Comparison of ENCODE assay signal across 8 mouse cellular contexts in the genomic region with DNA sequence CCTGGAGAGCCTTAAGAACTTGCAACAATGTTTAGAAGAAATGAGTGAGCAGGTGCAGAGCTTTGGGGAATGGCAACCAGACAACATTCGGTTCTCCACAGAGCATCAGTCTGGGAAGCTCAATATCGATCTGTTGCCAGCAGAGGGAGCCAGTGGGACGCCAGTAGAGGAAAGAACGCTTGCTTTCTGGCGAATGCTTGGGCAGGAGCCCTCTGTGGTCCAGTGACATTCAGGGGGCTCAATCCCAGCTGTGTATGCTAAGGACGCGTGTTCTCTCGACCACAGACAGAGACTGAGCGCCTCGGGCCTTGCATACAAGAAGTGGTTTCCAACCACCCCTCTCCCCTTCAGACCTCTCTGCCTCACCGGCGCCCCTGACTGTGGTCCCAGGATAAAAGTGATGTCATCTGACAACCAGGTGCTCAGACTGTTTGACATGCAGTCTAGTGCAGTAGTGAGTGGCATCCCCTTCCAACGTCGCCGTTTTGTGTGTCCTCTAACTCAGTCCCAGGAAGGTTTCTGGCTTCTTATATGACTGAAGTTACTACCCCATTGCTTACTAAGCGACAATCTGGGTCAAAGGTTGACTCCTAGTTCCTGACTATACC. TPM values are rescaled to one million over a fixed set of nuclear protein-coding genes. Genes with fewer than 3 reads are reported as not detected.
DNase-seq lines count a peak whose midpoint lies in the region; ATAC-seq and TF ChIP-seq lines count a peak whose summit lies in the region.

No protein-coding gene starts in this region.

- H3K9me3 ChIP-seq in liver, embryonic 12.5 days (replicated peaks) = no peaks in the 10 kb centered on the region
- H3K9me3 ChIP-seq in midbrain, embryonic 14.5 days (ENCODE audit: control insufficient read depth, low read length) = no peaks in the 10 kb centered on the region

- H3K4me2 ChIP-seq in liver, embryonic 12.5 days = no peak overlapping the region
- peak overlapping the region; percentile 42 for H3K4me2 ChIP-seq in midbrain, embryonic 14.5 days (ENCODE audit: low read length)

- peak; percentile 72 for DNase-seq in liver
- peak; percentile 90 for DNase-seq in embryo, embryonic 10 days (ENCODE audit: low spot score)
- peak; percentile 74 for DNase-seq in gastrocnemius, postnatal 14 days
- DNase-seq in induced T-regulatory cell, adult 2 months (ENCODE audit: low read depth) = peak; percentile 87
- peak; percentile 69 to 70 for DNase-seq in left cerebral cortex, adult 8-10 months (ENCODE audit: low spot score in 2 of 2)
- peak; percentile 95 for DNase-seq in midbrain, embryonic 14.5 days
- DNase-seq in spleen, adult 2 months (ENCODE audit: low read depth in 1 of 2, low spot score in 2 of 2) = peak; percentile 30 to 63

- no peak for ATAC-seq in liver, embryonic 12.5 days
- ATAC-seq in midbrain, embryonic 14.5 days (ENCODE audit: low FRiP score, low TSS enrichment) = no peak; the same call in 1 of the 2 replicates

- WGBS in liver, embryonic 12.5 days (ENCODE audit: insufficient replicate concordance) = 20% methylated on average over 16 of the region's 16 CpGs
- WGBS in midbrain, embryonic 14.5 days = 15% methylated on average over 16 of the region's 16 CpGs
- WGBS in spleen, adult 2 months = 18% methylated on average over 16 of the region's 16 CpGs

- no peak overlapping the region for H3K4me3 ChIP-seq in liver, embryonic 12.5 days
- no peak overlapping the region for H3K4me3 ChIP-seq in midbrain, embryonic 14.5 days (replicated peaks; ENCODE audit: low read depth, low read length)
- H3K4me3 ChIP-seq in spleen, adult 2 months (ENCODE audit: extremely low read depth, insufficient read depth, insufficient read length) = no peak overlapping the region

- H3K27me3 ChIP-seq in liver, embryonic 12.5 days (replicated peaks) = 0 out of 2 replicates have a peak, but pooled peaks cover 8% of the 10 kb centered on the region
- H3K27me3 ChIP-seq in midbrain, embryonic 14.5 days (ENCODE audit: control insufficient read depth, insufficient read depth, low read length) = no peaks in the 10 kb centered on the region
- H3K27me3 ChIP-seq in spleen, adult 2 months (ENCODE audit: control insufficient read depth, insufficient read depth, low read length) = no peaks in the 10 kb centered on the region

- H3K27ac ChIP-seq in liver, embryonic 12.5 days = no peak overlapping the region
- H3K27ac ChIP-seq in midbrain, embryonic 14.5 days (replicated peaks; ENCODE audit: low read depth, low read length) = no peak overlapping the region
- no peak overlapping the region for H3K27ac ChIP-seq in spleen, adult 2 months (ENCODE audit: insufficient read depth, low read length)

- TF ChIP-seq POLR2A in spleen, adult 2 months (IDR thresholded peaks at IDR 0.05; ENCODE audit: low read depth, low read length) = no peak

- H3K36me3 ChIP-seq in liver, embryonic 12.5 days = no peaks in the 10 kb centered on the region
- no peaks in the 10 kb centered on the region for H3K36me3 ChIP-seq in midbrain, embryonic 14.5 days (ENCODE audit: control insufficient read depth, insufficient read depth, low read length)
- H3K36me3 ChIP-seq in spleen, adult 2 months (ENCODE audit: control insufficient read depth, insufficient read depth, low read length) = no peaks in the 10 kb centered on the region

- peak; percentile 72; the same call in 1 of the 2 replicates for TF ChIP-seq CTCF in spleen, adult 2 months (IDR thresholded peaks at IDR 0.05; ENCODE audit: extremely low read depth, insufficient read depth, insufficient read length, insufficient replicate concordance)

- H3K4me1 ChIP-seq in liver, embryonic 12.5 days = no peaks in the 10 kb centered on the region
- H3K4me1 ChIP-seq in midbrain, embryonic 14.5 days (ENCODE audit: control insufficient read depth, insufficient read depth, low read length) = no peaks in the 10 kb centered on the region
- no peaks in the 10 kb centered on the region for H3K4me1 ChIP-seq in spleen, adult 2 months (ENCODE audit: control insufficient read depth, insufficient read depth, insufficient read length)

- intact Hi-C loops in gastrocnemius, postnatal 14 days (cut with DNase I; ENCODE audit: low total_unique reads) = no loop called here

- H3K9ac ChIP-seq in liver, embryonic 12.5 days = no peak overlapping the region
- H3K9ac ChIP-seq in midbrain, embryonic 14.5 days (replicated peaks; ENCODE audit: low read length) = no peak overlapping the region

RNA-seq across cellular contexts. Expression of gene Sfta2, which starts 16.9 kb away (rescaled TPM):
- polyA plus RNA-seq in liver, embryonic 12.5 days (2016; fragmentation: Nextera tagmentation; extraction: Ambion mirVana) = not detected in 2 replicates
- total RNA-seq in gastrocnemius, postnatal 14 days (2021) = not detected
- total RNA-seq in left cerebral cortex, adult 8-10 months (2022) = not detected
- not detected in 2 replicates for polyA plus RNA-seq in midbrain, embryonic 14.5 days (2014; fragmentation: Nextera tagmentation; extraction: Ambion mirVana)
- not detected in 2 replicates for polyA plus RNA-seq in spleen, adult 2 months (2012; rRNA removed)

RNA-seq across cellular contexts. Expression of gene 2300002M23Rik, which starts 17.2 kb away (rescaled TPM):
- not detected in 2 replicates for polyA plus RNA-seq in liver, embryonic 12.5 days (2016; fragmentation: Nextera tagmentation; extraction: Ambion mirVana)
- total RNA-seq in gastrocnemius, postnatal 14 days (2021) = not detected
- not detected for total RNA-seq in left cerebral cortex, adult 8-10 months (2022)
- polyA plus RNA-seq in midbrain, embryonic 14.5 days (2014; fragmentation: Nextera tagmentation; extraction: Ambion mirVana) = not detected in 2 replicates
- polyA plus RNA-seq in spleen, adult 2 months (2012; rRNA removed) = not detected in 2 replicates

RNA-seq across cellular contexts. Expression of gene Cdsn, which starts 32.5 kb away (rescaled TPM):
- polyA plus RNA-seq in liver, embryonic 12.5 days (2016; fragmentation: Nextera tagmentation; extraction: Ambion mirVana) = not detected in 2 replicates
- under 1 TPM; 0.09 to 0.29 TPM for total RNA-seq in gastrocnemius, postnatal 14 days (2021)
- total RNA-seq in left cerebral cortex, adult 8-10 months (2022) = 1 to 10 TPM in 3 of 4 experiments, under 1 TPM in 1; 1.00 to 1.6 (median 1.2) TPM
- 0.11 TPM in 1 of 2 replicates, not detected in the other for polyA plus RNA-seq in midbrain, embryonic 14.5 days (2014; fragmentation: Nextera tagmentation; extraction: Ambion mirVana)
- polyA plus RNA-seq in spleen, adult 2 months (2012; rRNA removed) = 0.13 and 0.18 TPM in 2 replicates

RNA-seq across cellular contexts. Expression of gene Gm9573, which starts 42.0 kb away (rescaled TPM):
- polyA plus RNA-seq in liver, embryonic 12.5 days (2016; fragmentation: Nextera tagmentation; extraction: Ambion mirVana) = not detected in 2 replicates
- total RNA-seq in gastrocnemius, postnatal 14 days (2021) = not detected
- under 1 TPM in 1 of 4 experiments, not detected in 3; 0.07 TPM for total RNA-seq in left cerebral cortex, adult 8-10 months (2022)
- polyA plus RNA-seq in midbrain, embryonic 14.5 days (2014; fragmentation: Nextera tagmentation; extraction: Ambion mirVana) = not detected in 2 replicates
- not detected in 2 replicates for polyA plus RNA-seq in spleen, adult 2 months (2012; rRNA removed)

RNA-seq across cellular contexts. Expression of gene Psors1c2, which starts 51.4 kb away (rescaled TPM):
- 0.14 and 0.22 TPM in 2 replicates for polyA plus RNA-seq in liver, embryonic 12.5 days (2016; fragmentation: Nextera tagmentation; extraction: Ambion mirVana)
- not detected for total RNA-seq in gastrocnemius, postnatal 14 days (2021)
- under 1 TPM in 1 of 4 experiments, not detected in 3; 0.41 TPM for total RNA-seq in left cerebral cortex, adult 8-10 months (2022)
- polyA plus RNA-seq in midbrain, embryonic 14.5 days (2014; fragmentation: Nextera tagmentation; extraction: Ambion mirVana) = 0.54 and 0.61 TPM in 2 replicates
- polyA plus RNA-seq in spleen, adult 2 months (2012; rRNA removed) = 0.09 TPM in 1 of 2 replicates, not detected in the other
